Mouse (Mus musculus): Measurements from ENCODE around the gene Fbrsl1.
A peak's percentile ranks its signal among the peaks of the same experiment; 100 is the strongest.

The Fbrsl1 gene

GRCm38 (mm10) chr5:110448436-110449134 is at the start of gene Fbrsl1:
Gene Fbrsl1, minus strand, starts transcription at chr5:110448503.
- DNase-seq: peak; percentile 97

GRCm38 (mm10) chr5:110498071-110498470 is 49.8 kb upstream of the Fbrsl1 start:
- no peak for DNase-seq

GRCm38 (mm10) chr5:110497556-110497955 is 49.3 kb upstream of the Fbrsl1 start:
- peak; percentile 6 for DNase-seq

GRCm38 (mm10) chr5:110495051-110495450 is 46.7 kb upstream of the Fbrsl1 start:
- DNase-seq: no peak

- peak; percentile 5 for DNase-seq
Observed at GRCm38 (mm10) chr5:110494396-110494795, 46.1 kb upstream of the Fbrsl1 start.

GRCm38 (mm10) chr5:110493785-110494184 is 45.5 kb upstream of the Fbrsl1 start:
- peak; percentile 73 for DNase-seq

GRCm38 (mm10) chr5:110489639-110490038 is 41.3 kb upstream of the Fbrsl1 start:
- DNase-seq: no peak

GRCm38 (mm10) chr5:110487943-110488342 is 39.6 kb upstream of the Fbrsl1 start:
- no peak for DNase-seq

- DNase-seq: no peak
Observed at GRCm38 (mm10) chr5:110486674-110487334, 38.5 kb upstream of the Fbrsl1 start.

- no peak for DNase-seq
Observed at GRCm38 (mm10) chr5:110484711-110485110, 36.4 kb upstream of the Fbrsl1 start.

GRCm38 (mm10) chr5:110479228-110479627 is 30.9 kb upstream of the Fbrsl1 start:
- peak; percentile 27 for DNase-seq

- DNase-seq: no peak
Observed at GRCm38 (mm10) chr5:110474156-110474555, 25.9 kb upstream of the Fbrsl1 start.

- no peak for DNase-seq
Observed at GRCm38 (mm10) chr5:110472834-110473233, 24.5 kb upstream of the Fbrsl1 start.

- no peak for DNase-seq
Observed at GRCm38 (mm10) chr5:110471981-110472476, 23.7 kb upstream of the Fbrsl1 start.

- no peak for DNase-seq
Observed at GRCm38 (mm10) chr5:110471285-110471684, 23.0 kb upstream of the Fbrsl1 start.

GRCm38 (mm10) chr5:110469227-110469925 is 21.1 kb upstream of the Fbrsl1 start:
- DNase-seq: no peak

GRCm38 (mm10) chr5:110468296-110468695 is 20.0 kb upstream of the Fbrsl1 start:
- DNase-seq: no peak

- no peak for DNase-seq
Observed at GRCm38 (mm10) chr5:110467725-110468124, 19.4 kb upstream of the Fbrsl1 start.

- DNase-seq: no peak
Observed at GRCm38 (mm10) chr5:110466531-110467424, 18.5 kb upstream of the Fbrsl1 start.

- DNase-seq: no peak
Observed at GRCm38 (mm10) chr5:110462646-110463045, 14.3 kb upstream of the Fbrsl1 start.

- DNase-seq: peak; percentile 41
Observed at GRCm38 (mm10) chr5:110458936-110459335, 10.6 kb upstream of the Fbrsl1 start.

- no peak for DNase-seq
Observed at GRCm38 (mm10) chr5:110455272-110455671, 7.0 kb upstream of the Fbrsl1 start.

- DNase-seq: peak; percentile 17
Observed at GRCm38 (mm10) chr5:110449294-110449693, 991 bp upstream of the Fbrsl1 start.

All from lung, postnatal 14 days (tissue).